Mouse (Mus musculus): ENCODE data around the gene Rbpms2.

GRCm38 (mm10) chr9:65697992-65698391 is 68.5 kb downstream of the Rbpms2 start:
- TF ChIP-seq USF1 (IDR thresholded peaks at IDR 0.05; ENCODE audit: low read depth) (no peak), POLR2AphosphoS2 (IDR thresholded peaks at IDR 0.05; ENCODE audit: insufficient read length, low read depth) (no peak), CEBPB (IDR thresholded peaks at IDR 0.05; ENCODE audit: insufficient read depth, poor library complexity, severe bottlenecking) (no peak)

All from myocyte (in vitro differentiated cells).